Mouse (Mus musculus) heart, embryonic 16.5 days (tissue): Measurements from ENCODE around the gene Lrrc8d. TPM values are rescaled to one million over a fixed set of nuclear protein-coding genes. Genes with fewer than 3 reads are reported as not detected.

Source experiments
- ATAC-seq: fragments of 200-750 bp; cut with Nextera tagmentation; replicated peaks from 2 replicates; pipeline ENCODE4 v1.8.0; 2017; ENCODE audit warnings: moderate number of reproducible peaks; ENCODE audit not compliant: insufficient read depth, low FRiP score; ENCODE audit errors: extremely low read depth
- H3K27ac ChIP-seq: fragments of 300-500 bp; sonication (generic); 2 replicates; pipeline ENCODE4 v1.5.1; 2014; ENCODE audit warnings: mild to moderate bottlenecking, low read length, control low read depth, moderate library complexity
- H3K27me3 ChIP-seq: fragments of 300-500 bp; sonication (generic); 2 replicates; pipeline ENCODE4 v1.6.1; 2014; ENCODE audit warnings: low read length, mixed read lengths; ENCODE audit not compliant: control insufficient read depth, insufficient read depth
- H3K36me3 ChIP-seq: fragments of 300-500 bp; sonication (generic); 2 replicates; pipeline ENCODE4 v1.6.1; 2014; ENCODE audit not compliant: control insufficient read depth, insufficient read depth
- H3K4me1 ChIP-seq: fragments of 300-500 bp; sonication (generic); 2 replicates; pipeline ENCODE4 v1.6.1; 2014; ENCODE audit warnings: low read length, mixed read lengths; ENCODE audit not compliant: control insufficient read depth, insufficient read depth
- H3K4me2 ChIP-seq: fragments of 300-500 bp; sonication (generic); 2 replicates; pipeline ENCODE4 v1.6.1; 2014; ENCODE audit warnings: low read depth, mild to moderate bottlenecking, control low read depth, low read length
- H3K4me3 ChIP-seq: fragments of 300-500 bp; sonication (generic); 2 replicates; pipeline ENCODE4 v1.5.1; 2014; ENCODE audit warnings: mild to moderate bottlenecking, control low read depth, low read length
- H3K9ac ChIP-seq: fragments of 300-500 bp; sonication (generic); 2 replicates; pipeline ENCODE4 v1.6.1; 2014; ENCODE audit warnings: low read length, control low read depth
- H3K9me3 ChIP-seq: fragments of 300-500 bp; sonication (generic); replicated peaks from 2 replicates; pipeline ENCODE4 v1.6.1; 2016; ENCODE audit warnings: low read length; ENCODE audit not compliant: control insufficient read depth
- WGBS: fragments of 180-500 bp; shearing (Covaris S2); extraction: QIAGEN DNeasy Blood & Tissue Kit; methylation state at CpG from one replicate; pipeline ENCODE4 v1.1.7; 2014; 5-methylcytosine and 5-hydroxymethylcytosine counted together
- polyA plus RNA-seq: library from polyadenylated mRNA; unstranded; fragments of >200 nt; fragmentation: Nextera tagmentation; extraction: Ambion mirVana; gene quantifications from 2 replicates; pipeline ENCODE4 v1.2.1, GENCODE M21; 2015

Lrrc8d gene
- polyA plus RNA-seq, 1 experiment from 2014 or later = 8.3 TPM

DNA sequence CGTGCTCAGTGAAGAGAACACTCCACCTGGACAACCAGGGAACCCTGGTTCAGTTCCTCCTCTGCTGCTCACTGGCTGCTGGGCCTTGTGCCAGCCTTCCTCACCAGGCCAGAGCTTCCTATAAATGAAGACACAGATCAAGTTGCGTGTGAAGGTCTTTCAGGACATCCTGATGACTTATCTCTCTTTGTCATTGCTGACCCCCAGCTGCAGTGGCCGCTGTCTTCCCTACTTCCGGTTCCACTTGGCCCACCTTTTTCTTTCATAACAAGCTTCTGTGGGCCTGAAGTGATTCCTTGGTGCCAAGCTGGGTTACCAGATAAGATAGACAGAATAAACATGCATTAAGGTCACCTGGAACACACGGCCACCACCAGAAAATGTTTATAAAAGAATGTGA lies 90.0 kb downstream of the Lrrc8d start:
- ATAC-seq = no peak
- H3K27me3 ChIP-seq = no peaks in the 10 kb centered on the region
- no peak overlapping the region for H3K9ac ChIP-seq
- WGBS = 25% methylated on average over 5 of the region's 5 CpGs
- H3K4me1 ChIP-seq = peaks cover 37% of the 10 kb centered on the region
- H3K9me3 ChIP-seq = no peaks in the 10 kb centered on the region
- no peaks in the 10 kb centered on the region for H3K36me3 ChIP-seq
- 0 out of 2 replicates have a peak overlapping the region, but pooled peaks have one; percentile 4 for H3K27ac ChIP-seq
- no peak overlapping the region for H3K4me3 ChIP-seq
- no peak overlapping the region for H3K4me2 ChIP-seq

- H3K27ac ChIP-seq = peak overlapping the region; percentile 73
- no peaks in the 10 kb centered on the region for H3K27me3 ChIP-seq
- peak overlapping the region; percentile 29 for H3K4me3 ChIP-seq
- H3K36me3 ChIP-seq = no peaks in the 10 kb centered on the region
- peak; percentile 59 for ATAC-seq
- peak overlapping the region; percentile 48 for H3K4me2 ChIP-seq
- no peaks in the 10 kb centered on the region for H3K9me3 ChIP-seq
- peaks cover 34% of the 10 kb centered on the region for H3K4me1 ChIP-seq
- WGBS = 11% methylated on average over 8 of the region's 8 CpGs
- peak overlapping the region; percentile 53; the same call in 1 of the 2 replicates for H3K9ac ChIP-seq
Observed at GRCm38 (mm10) chr5:105792331-105792801, 92.6 kb downstream of the Lrrc8d start.

GRCm38 (mm10) chr5:105792853-105793547 lies 93.2 kb downstream of the Lrrc8d start:
- Histone ChIP-seq H3K36me3 (no peaks in the 10 kb centered on the region), H3K9me3 (no peaks in the 10 kb centered on the region), H3K4me2 (peak overlapping the region; percentile 48), H3K9ac (no peak overlapping the region), H3K27ac (peak overlapping the region; percentile 73), H3K27me3 (no peaks in the 10 kb centered on the region), H3K4me3 (peak overlapping the region; percentile 29), H3K4me1 (peaks cover 32% of the 10 kb centered on the region)
- 15% methylated on average over 13 of the region's 13 CpGs for WGBS
- peak; percentile 96 for ATAC-seq

- Histone ChIP-seq H3K9me3 (no peaks in the 10 kb centered on the region), H3K4me1 (peaks cover 32% of the 10 kb centered on the region)
- ATAC-seq = no peak
Observed at GRCm38 (mm10) chr5:105793548-105793940, 93.8 kb downstream of the Lrrc8d start.

DNA sequence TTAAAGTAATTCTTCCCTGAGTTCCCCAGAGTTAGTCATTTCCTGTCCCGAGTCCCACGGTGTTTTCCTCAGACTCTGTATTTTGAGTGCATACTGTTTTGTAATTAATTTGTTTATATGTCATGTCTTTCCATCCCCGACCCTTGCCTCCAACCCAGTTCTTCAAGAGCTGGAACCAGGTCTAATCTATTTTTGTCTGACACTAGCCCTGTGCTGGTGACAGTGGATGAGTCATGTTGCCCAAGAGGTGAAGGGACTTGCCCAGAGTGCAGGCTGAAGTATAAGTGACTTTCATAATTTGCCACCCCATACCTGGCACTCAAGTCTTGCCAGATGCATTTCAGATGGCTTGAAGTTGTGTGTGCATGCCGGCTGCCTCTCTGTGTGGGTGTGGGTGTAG lies 98.7 kb downstream of the Lrrc8d start:
- WGBS = 60% methylated on average over 4 of the region's 4 CpGs
- ATAC-seq = no peak
- Histone ChIP-seq H3K9me3 (no peaks in the 10 kb centered on the region), H3K27me3 (no peaks in the 10 kb centered on the region), H3K4me3 (no peak overlapping the region), H3K9ac (no peak overlapping the region), H3K27ac (no peak overlapping the region), H3K4me2 (no peak overlapping the region), H3K36me3 (no peaks in the 10 kb centered on the region), H3K4me1 (peaks cover 4% of the 10 kb centered on the region)

More at GRCm38 (mm10) chr5:105793548-105793940, 93.8 kb downstream of the Lrrc8d start:
- Histone ChIP-seq H3K27me3 (no peaks in the 10 kb centered on the region), H3K27ac (no peak overlapping the region), H3K9ac (no peak overlapping the region), H3K4me2 (peak overlapping the region; percentile 48), H3K4me3 (no peak overlapping the region), H3K36me3 (no peaks in the 10 kb centered on the region)
- 66% methylated on average over 5 of the region's 5 CpGs for WGBS

GRCm38 (mm10) chr5:105799850-105800635 lies 100.3 kb downstream of the Lrrc8d start:
- H3K27ac ChIP-seq = peak overlapping the region; percentile 46; the same call in 1 of the 2 replicates

DNA sequence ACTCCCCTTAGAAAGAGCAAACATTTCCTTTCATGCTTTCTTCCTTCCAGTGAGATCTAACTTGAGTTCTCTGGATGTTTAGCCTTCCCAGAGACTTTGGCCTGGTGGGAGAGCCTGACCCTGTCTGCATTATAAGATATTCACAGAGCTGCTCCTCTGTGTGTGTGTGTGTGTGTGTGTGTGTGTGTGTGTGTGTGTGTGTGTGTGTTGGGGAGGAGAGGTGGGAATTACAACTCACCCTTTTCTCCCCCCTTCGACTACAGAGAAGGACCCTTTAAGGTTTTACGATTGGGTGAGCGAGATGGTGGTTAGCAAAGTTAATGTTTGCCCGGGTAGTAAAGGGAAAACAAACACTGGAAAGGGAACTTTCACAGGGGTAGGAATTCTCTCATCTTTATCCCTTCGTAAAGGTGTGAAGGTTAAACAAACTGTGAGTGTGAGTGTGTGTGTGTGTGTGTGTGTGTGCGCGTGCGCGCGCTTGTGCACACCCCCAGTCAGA lies 101.3 kb downstream of the Lrrc8d start:
- WGBS = 79% methylated on average over 10 of the region's 10 CpGs
- Histone ChIP-seq H3K4me1 (peaks cover 6% of the 10 kb centered on the region), H3K9ac (no peak overlapping the region), H3K4me3 (no peak overlapping the region), H3K9me3 (peaks cover 3% of the 10 kb centered on the region; the same call in 1 of the 2 replicates), H3K27me3 (no peaks in the 10 kb centered on the region), H3K27ac (no peak overlapping the region), H3K4me2 (no peak overlapping the region), H3K36me3 (no peaks in the 10 kb centered on the region)
- no peak for ATAC-seq

More at GRCm38 (mm10) chr5:105799850-105800635, 100.3 kb downstream of the Lrrc8d start:
- Histone ChIP-seq H3K4me3 (no peak overlapping the region), H3K27me3 (no peaks in the 10 kb centered on the region), H3K4me2 (no peak overlapping the region), H3K9ac (no peak overlapping the region), H3K4me1 (peaks cover 4% of the 10 kb centered on the region), H3K9me3 (no peaks in the 10 kb centered on the region), H3K36me3 (no peaks in the 10 kb centered on the region)
- 29% methylated on average over 13 of the region's 13 CpGs for WGBS
- no peak for ATAC-seq

DNA sequence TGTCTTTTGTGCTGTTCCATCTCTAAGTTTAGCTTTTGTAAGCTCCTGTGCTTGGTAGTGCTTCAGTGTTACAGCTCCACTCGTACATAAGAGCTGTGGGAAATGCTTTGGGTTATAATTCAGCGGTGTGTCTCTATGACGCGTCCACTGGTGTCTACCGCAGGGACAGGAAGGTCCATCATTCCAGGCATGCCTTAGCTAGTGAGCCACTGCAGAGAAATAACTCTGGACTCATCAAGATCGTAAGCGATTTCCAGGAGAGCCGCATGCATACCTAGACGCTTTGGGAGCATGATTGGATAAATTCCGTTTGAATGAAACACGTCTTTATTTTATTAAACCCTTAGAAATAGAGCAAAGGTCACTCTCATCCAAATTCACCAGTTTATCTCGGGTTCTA lies 106.2 kb downstream of the Lrrc8d start:
- WGBS = 74% methylated on average over 12 of the region's 12 CpGs
- no peak overlapping the region for H3K9ac ChIP-seq
- no peak for ATAC-seq
- no peaks in the 10 kb centered on the region for H3K36me3 ChIP-seq
- H3K27ac ChIP-seq = no peak overlapping the region
- no peaks in the 10 kb centered on the region for H3K27me3 ChIP-seq
- H3K4me2 ChIP-seq = no peak overlapping the region
- H3K4me3 ChIP-seq = no peak overlapping the region
- peaks cover 16% of the 10 kb centered on the region for H3K4me1 ChIP-seq
- H3K9me3 ChIP-seq = peaks cover 3% of the 10 kb centered on the region; the same call in 1 of the 2 replicates
